Mouse (Mus musculus) E14TG2a.4 (cell line): ENCODE data around the gene Msh4.

Source experiments
- CTCF ChIP-seq: conservative IDR thresholded peaks from 2 replicates; pipeline ENCODE4 v1.5.1; 2014; ENCODE audit warnings: low read length
- NANOG ChIP-seq: IDR thresholded peaks from 2 replicates; pipeline ENCODE4 v1.6.1; 2014; ENCODE audit warnings: borderline replicate concordance, low read length, mixed read lengths
- POU5F1 ChIP-seq: IDR thresholded peaks from 2 replicates; pipeline ENCODE4 v1.6.1; 2014; ENCODE audit warnings: low read length, borderline replicate concordance

DNA sequence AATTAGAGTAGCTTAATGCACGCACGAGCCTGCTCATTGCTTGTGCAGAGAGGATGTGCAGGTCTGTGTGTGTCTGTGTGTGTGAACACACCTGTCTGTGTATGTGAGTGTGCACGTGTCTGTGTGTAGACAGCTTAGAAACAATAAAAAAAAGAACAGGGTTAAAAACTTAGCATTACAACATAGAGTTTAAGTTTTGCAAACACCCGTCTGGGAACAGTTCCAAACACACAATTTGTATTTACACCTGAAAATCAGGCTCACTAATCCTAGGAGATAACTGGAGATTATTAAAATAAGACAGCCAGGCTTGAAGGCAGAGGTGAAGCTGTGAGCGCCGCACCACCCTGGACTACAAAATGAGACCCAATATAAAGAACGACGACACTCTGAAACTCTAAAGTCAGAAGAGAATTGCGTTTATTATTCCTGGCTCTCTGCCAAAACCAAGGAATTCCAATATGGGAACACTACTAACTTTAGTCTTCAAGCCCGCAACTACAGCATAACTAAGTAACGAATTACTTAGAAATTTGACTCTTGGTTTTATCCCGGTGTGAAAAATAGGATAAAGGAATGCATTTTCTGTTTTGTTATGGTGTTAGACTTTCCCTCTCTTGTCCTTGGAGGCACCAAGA is 37.2 kb upstream of the Msh4 start:
- TF ChIP-seq CTCF (no peak), NANOG (no peak), POU5F1 (no peak)
